Mouse (Mus musculus) gastrocnemius, adult 8-10 months (tissue): ENCODE results near the gene Lrwd1. TPM values are rescaled to one million over a fixed set of nuclear protein-coding genes. Genes with fewer than 3 reads are reported as not detected.

Source experiments
- DNase-seq, 2 experiments: peaks; one replicate each; pipeline ENCODE4 v3.0.0; 2022; ENCODE audit warnings: low spot score in 2 of 2
- microRNA-seq: library from miRNA; unstranded; fragments of <30 nt; microRNA quantifications from one replicate; pipeline ENCODE4 v1.2.0, GENCODE M21; 2022
- total RNA-seq, 4 experiments: library from RNA; stranded (reverse); gene quantifications; 2 replicates each; pipeline ENCODE4 v1.2.4; 2022

The Lrwd1 gene
- total RNA-seq, 4 experiments from 2014 or later, result 4.1 to 5.7 (median 4.2) TPM

- no peak for DNase-seq
Measured at GRCm38 (mm10) chr5:136094249-136095010, 41.4 kb downstream of the Lrwd1 start.

- peak in 1 of 2 experiments; percentile 60 for DNase-seq
Measured at GRCm38 (mm10) chr5:136091927-136092326, 43.9 kb downstream of the Lrwd1 start.

GRCm38 (mm10) chr5:136088821-136089575, 46.9 kb downstream of the Lrwd1 start:
- peak in 1 of 2 experiments; percentile 24 for DNase-seq

GRCm38 (mm10) chr5:136086290-136086689, 49.6 kb downstream of the Lrwd1 start:
- peak; percentile 34 to 66 for DNase-seq

- peak; percentile 55 to 75 for DNase-seq
Measured at GRCm38 (mm10) chr5:136084891-136085651, 50.8 kb downstream of the Lrwd1 start.

GRCm38 (mm10) chr5:136084144-136084881, 51.6 kb downstream of the Lrwd1 start:
- DNase-seq, result peak in 1 of 2 experiments; percentile 27

GRCm38 (mm10) chr5:136083669-136084107, 52.2 kb downstream of the Lrwd1 start, which contains the start of gene Rasa4:
Gene Rasa4, plus strand, starts transcription at chr5:136083916.
- DNase-seq, result peak; percentile 94 to 95

- no peak for DNase-seq
Measured at GRCm38 (mm10) chr5:136082345-136082744, 53.5 kb downstream of the Lrwd1 start.

GRCm38 (mm10) chr5:136078136-136078535, 57.7 kb downstream of the Lrwd1 start:
- no peak for DNase-seq

GRCm38 (mm10) chr5:136077001-136077550, 58.8 kb downstream of the Lrwd1 start:
- DNase-seq, result peak in 1 of 2 experiments; percentile 13

GRCm38 (mm10) chr5:136076284-136076683, 59.6 kb downstream of the Lrwd1 start:
- DNase-seq, result no peak

GRCm38 (mm10) chr5:136075076-136075475, 60.8 kb downstream of the Lrwd1 start:
- no peak for DNase-seq

- DNase-seq, result no peak
Measured at GRCm38 (mm10) chr5:136073526-136073925, 62.3 kb downstream of the Lrwd1 start.

GRCm38 (mm10) chr5:136073051-136073450, 62.8 kb downstream of the Lrwd1 start:
- DNase-seq, result no peak

Small RNA genes within 50 kb of the gene (microRNA-seq; reads per million reads assigned to microRNA genes)
- 11.6 reads per million, percentile 7 among the genes with 10 or more reads in this experiment for gene Mir7035

Other genes with a start within 250 kb of the Lrwd1 start
- gene Hspb1, start 248.2 kb downstream of the Lrwd1 start, total RNA-seq, result 100 to 1,000 TPM; 202 to 250 (median 231) TPM
- gene Ywhag, start 201.5 kb downstream of the Lrwd1 start, total RNA-seq, result 100 to 1,000 TPM; 306 to 315 (median 309) TPM
- gene Ssc4d, start 161.5 kb downstream of the Lrwd1 start, total RNA-seq, result under 1 TPM in 3 of 4 experiments, not detected in 1; 0.29 to 0.65 (median 0.53) TPM
- not detected for gene Zp3, start 156.0 kb downstream of the Lrwd1 start, total RNA-seq
- 1 to 10 TPM; 6.4 to 7.8 (median 7.1) TPM for gene Dtx2, start 141.3 kb downstream of the Lrwd1 start, total RNA-seq
- not detected for gene Upk3b, start 97.6 kb downstream of the Lrwd1 start, total RNA-seq
- not detected for gene Upk3bl, start 81.6 kb downstream of the Lrwd1 start, total RNA-seq
- 10 to 100 TPM; 24.6 to 27.4 (median 26.7) TPM for gene Rasa4, start 52.2 kb downstream of the Lrwd1 start, total RNA-seq
- 10 to 100 TPM; 60.0 to 72.5 (median 60.7) TPM for gene Polr2j, start 19.4 kb downstream of the Lrwd1 start, total RNA-seq
- gene Alkbh4, start 72 bp upstream of the Lrwd1 start, total RNA-seq, result 1 to 10 TPM; 3.4 to 6.1 (median 4.1) TPM
- gene Orai2, start 34.6 kb upstream of the Lrwd1 start, total RNA-seq, result 1 to 10 TPM in 1 of 4 experiments, under 1 TPM in 3; 0.32 to 1.0 (median 0.45) TPM
- 10 to 100 TPM; 17.0 to 18.9 (median 17.6) TPM for gene Prkrip1, start 62.9 kb upstream of the Lrwd1 start, total RNA-seq
- 1 to 10 TPM; 2.1 to 2.8 (median 2.5) TPM for gene Sh2b2, start 110.5 kb upstream of the Lrwd1 start, total RNA-seq